Comparison of ENCODE assay signal across 8 mouse cellular contexts in genomic region chr8:113634161-113634560, GRCm38 (mm10). TPM values are rescaled to one million over a fixed set of nuclear protein-coding genes. Genes with fewer than 3 reads are reported as not detected.
DNase-seq lines count a peak whose midpoint lies in the region; ATAC-seq lines count a peak whose summit lies in the region.

No protein-coding gene starts in this region.

- H3K27me3 ChIP-seq in forebrain, embryonic 12.5 days: no peaks in the 10 kb centered on the region
- H3K27me3 ChIP-seq in liver, embryonic 13.5 days: no peaks in the 10 kb centered on the region

- peak; percentile 25 for DNase-seq in cerebellum, adult 11 months
- DNase-seq in cerebellum, postnatal 4 days (ENCODE audit: low spot score in 2 of 2): no peak
- peak; percentile 11 for DNase-seq in A20 (ENCODE audit: low read depth, low spot score)
- no peak for DNase-seq in liver, embryonic 13.5 days
- DNase-seq in urinary bladder, postnatal 25 days (ENCODE audit: low spot score): no peak
- no peak for DNase-seq in layer of hippocampus, postnatal 36 days
- DNase-seq in layer of hippocampus, adult 18-20 months (ENCODE audit: low spot score in 2 of 2): no peak

- H3K27ac ChIP-seq in forebrain, embryonic 12.5 days: peak overlapping the region; percentile 86
- no peak overlapping the region; the same call in 1 of the 2 replicates for H3K27ac ChIP-seq in liver, embryonic 13.5 days

- peaks cover 15% of the 10 kb centered on the region for H3K36me3 ChIP-seq in forebrain, embryonic 12.5 days (replicated peaks)
- peaks cover 14% of the 10 kb centered on the region for H3K36me3 ChIP-seq in liver, embryonic 13.5 days

- peak overlapping the region; percentile 50; the same call in 1 of the 2 replicates for H3K9ac ChIP-seq in forebrain, embryonic 12.5 days
- peak overlapping the region; percentile 56 for H3K9ac ChIP-seq in liver, embryonic 13.5 days

- ATAC-seq in forebrain, embryonic 12.5 days (ENCODE audit: low FRiP score): no peak
- ATAC-seq in liver, embryonic 13.5 days (ENCODE audit: low read depth): no peak

- H3K4me1 ChIP-seq in forebrain, embryonic 12.5 days: peaks cover 22% of the 10 kb centered on the region
- peaks cover 21% of the 10 kb centered on the region for H3K4me1 ChIP-seq in liver, embryonic 13.5 days (replicated peaks)

- H3K4me3 ChIP-seq in forebrain, embryonic 12.5 days (replicated peaks): peak overlapping the region; percentile 64
- peak overlapping the region; percentile 76 for H3K4me3 ChIP-seq in liver, embryonic 13.5 days (replicated peaks)

- WGBS in forebrain, embryonic 12.5 days: 33% methylated on average over 12 of the region's 12 CpGs
- WGBS in liver, embryonic 13.5 days (ENCODE audit: insufficient replicate concordance): 26% methylated on average over 12 of the region's 12 CpGs

- no peaks in the 10 kb centered on the region for H3K9me3 ChIP-seq in forebrain, embryonic 12.5 days
- no peaks in the 10 kb centered on the region for H3K9me3 ChIP-seq in liver, embryonic 13.5 days (replicated peaks)

- H3K4me2 ChIP-seq in forebrain, embryonic 12.5 days: peak overlapping the region; percentile 98
- peak overlapping the region; percentile 71 for H3K4me2 ChIP-seq in liver, embryonic 13.5 days

RNA-seq across cellular contexts. Expression of gene Mon1b, which starts 1.2 kb away (rescaled TPM):
- polyA plus RNA-seq in forebrain, embryonic 12.5 days (2016; fragmentation: Nextera tagmentation; extraction: Ambion mirVana): 11.3 and 14.2 TPM in 2 replicates
- polyA plus RNA-seq in liver, embryonic 13.5 days (2015; fragmentation: Nextera tagmentation; extraction: Ambion mirVana): 2.2 and 3.2 TPM in 2 replicates
- total RNA-seq in layer of hippocampus, postnatal 36 days (2021): 10 to 100 TPM; 23.9 to 25.8 TPM
- 10 to 100 TPM; 25.7 to 26.9 TPM for total RNA-seq in layer of hippocampus, adult 18-20 months (2021)

RNA-seq across cellular contexts. Expression of gene Syce1l, which starts 8.9 kb away (rescaled TPM):
- not detected in 2 replicates for polyA plus RNA-seq in forebrain, embryonic 12.5 days (2016; fragmentation: Nextera tagmentation; extraction: Ambion mirVana)
- polyA plus RNA-seq in liver, embryonic 13.5 days (2015; fragmentation: Nextera tagmentation; extraction: Ambion mirVana): not detected in 2 replicates
- total RNA-seq in layer of hippocampus, postnatal 36 days (2021): not detected
- total RNA-seq in layer of hippocampus, adult 18-20 months (2021): under 1 TPM in 1 of 2 experiments, not detected in 1; 0.61 TPM

Comparison
In these comparisons a context has a peak if more than half of its experiments do, and no peak if none do; other contexts are left out.
1. DNase-seq: peak in cerebellum, adult 11 months (single experiment) and A20 (single experiment); none in cerebellum, postnatal 4 days (0 of 2), liver, embryonic 13.5 days (single experiment), urinary bladder, postnatal 25 days (single experiment), layer of hippocampus, postnatal 36 days (0 of 2) and layer of hippocampus, adult 18-20 months (0 of 2).